Mouse (Mus musculus) adrenal gland, adult (tissue): ENCODE data around the gene Ldlrad3.
A peak's percentile ranks its signal among the peaks of the same experiment; 100 is the strongest.

Experiments used
- DNase-seq, 2 experiments: peaks; one replicate each; pipeline ENCODE4 v3.0.0; 2022 to 2023; ENCODE audit warnings: low spot score in 1 of 2; ENCODE audit not compliant: inconsistent age in 2 of 2

The Ldlrad3 gene

DNA sequence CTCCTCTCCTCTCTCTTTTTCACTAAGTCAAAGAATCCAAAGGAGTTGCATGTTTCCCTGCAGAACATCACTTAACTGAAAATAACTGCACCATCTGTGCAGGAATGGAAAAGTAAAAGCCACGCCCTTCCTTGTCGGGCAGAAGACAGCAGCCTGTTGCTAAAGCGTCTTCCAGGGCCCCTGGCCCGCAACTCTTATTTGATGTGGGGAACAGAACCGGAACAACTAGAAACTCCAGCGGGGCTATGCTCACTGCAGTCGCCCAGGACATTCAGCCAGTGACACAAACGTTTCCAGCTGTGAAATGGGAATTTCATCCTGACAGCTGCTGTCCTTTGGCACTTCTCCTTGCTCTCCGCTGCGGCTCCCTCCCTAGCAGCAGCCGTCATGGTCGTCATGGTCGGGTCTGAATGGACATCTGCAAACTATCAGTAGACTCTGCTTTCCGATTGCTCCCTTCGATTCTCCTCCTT lies 67.2 kb downstream of the Ldlrad3 start:
- no peak for DNase-seq

DNA sequence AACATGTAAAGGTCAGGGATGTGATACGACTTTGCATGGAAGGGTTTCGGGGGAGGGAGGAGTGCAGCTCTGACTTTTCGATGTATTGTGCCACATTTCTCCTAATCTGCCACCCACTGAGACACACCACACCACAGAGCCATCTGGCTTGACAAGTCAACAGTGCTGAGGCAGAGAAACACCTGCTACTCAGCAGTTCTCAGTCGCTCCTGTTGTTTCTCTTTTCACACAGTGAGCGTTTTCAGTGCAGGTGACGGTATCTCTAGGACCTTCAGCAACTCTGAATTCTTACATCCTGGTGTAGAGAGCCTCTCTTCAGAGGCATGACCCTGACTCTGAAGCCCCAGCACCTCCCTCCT lies 68.8 kb downstream of the Ldlrad3 start:
- DNase-seq, result no peak

DNA sequence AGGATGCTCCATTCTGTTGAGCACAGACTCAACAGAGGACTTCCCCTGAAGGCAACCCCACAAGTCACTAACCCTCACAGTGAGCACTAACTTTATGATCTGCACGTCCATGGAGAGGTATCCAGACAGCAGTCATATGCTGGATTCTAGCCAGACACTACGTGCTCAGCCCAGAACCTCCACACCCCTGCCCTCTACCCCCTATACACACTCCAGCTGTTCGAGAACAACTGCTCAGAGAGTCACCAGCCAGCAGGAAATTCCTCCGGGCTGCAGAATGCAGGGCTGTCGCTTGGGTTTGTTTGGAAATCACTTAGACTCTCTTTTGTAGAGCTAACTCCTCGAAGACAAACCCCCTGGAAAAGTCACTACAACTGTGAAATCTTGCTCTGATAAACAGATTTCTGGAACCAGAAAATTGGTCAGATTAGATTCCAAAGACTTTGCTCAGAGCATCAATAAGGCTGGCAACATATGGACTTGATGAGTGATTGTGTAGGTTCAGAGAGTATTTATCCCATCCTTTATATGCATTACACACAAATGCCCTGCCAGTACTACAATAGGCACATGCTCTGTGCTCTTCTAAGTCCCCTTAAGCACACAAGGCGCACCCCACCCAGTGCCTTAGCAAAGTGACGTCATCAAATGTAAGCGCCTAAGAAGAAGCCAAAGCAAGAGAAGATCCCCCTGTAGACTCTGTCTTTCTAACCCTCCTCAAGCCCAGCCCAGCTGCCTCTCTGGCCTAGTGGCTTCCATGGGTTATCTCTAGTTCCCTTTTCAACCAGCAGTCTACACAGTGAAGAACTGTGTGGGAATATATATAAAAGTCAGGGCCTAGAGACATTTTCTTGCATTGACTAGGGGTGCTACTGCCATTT lies 69.4 kb downstream of the Ldlrad3 start:
- DNase-seq, result no peak

DNA sequence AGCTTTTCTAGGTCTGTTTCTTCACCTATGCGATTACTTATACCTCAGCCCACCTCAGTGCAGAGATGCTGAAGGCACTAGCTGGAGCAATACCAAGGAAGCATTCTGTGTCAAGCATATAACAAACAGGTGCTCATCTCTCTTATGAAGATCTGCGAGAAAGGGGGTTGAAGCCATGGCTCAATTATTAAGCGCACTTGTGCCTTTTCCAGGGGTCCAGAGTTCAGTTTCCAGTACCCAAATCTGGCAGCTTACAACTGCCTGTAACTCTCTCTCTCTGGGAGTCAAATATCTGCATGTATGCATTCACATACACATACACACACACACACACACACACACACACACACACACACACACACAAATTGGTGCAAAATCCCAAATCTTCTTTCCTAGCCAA lies 72.4 kb downstream of the Ldlrad3 start:
- DNase-seq, result no peak

DNA sequence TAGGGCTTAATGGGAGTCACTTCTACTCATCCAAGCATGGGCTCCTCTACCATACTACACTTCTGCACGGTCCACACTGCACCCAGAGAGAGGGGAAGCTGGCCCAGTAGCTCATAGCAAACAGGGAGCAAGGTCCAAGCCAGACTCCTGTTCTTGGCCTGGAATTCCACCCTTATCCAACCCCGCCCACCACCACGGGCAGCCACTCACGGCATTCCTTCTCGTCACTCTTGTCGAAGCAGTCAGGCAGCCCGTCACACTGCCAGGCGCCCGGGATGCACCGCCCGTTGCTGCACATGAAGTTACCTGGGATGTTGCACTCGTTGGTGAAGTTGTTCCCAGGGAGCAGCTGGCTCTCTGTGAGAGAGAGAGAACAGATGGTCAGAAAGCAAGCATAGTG lies 72.9 kb downstream of the Ldlrad3 start:
- DNase-seq, result no peak

DNA sequence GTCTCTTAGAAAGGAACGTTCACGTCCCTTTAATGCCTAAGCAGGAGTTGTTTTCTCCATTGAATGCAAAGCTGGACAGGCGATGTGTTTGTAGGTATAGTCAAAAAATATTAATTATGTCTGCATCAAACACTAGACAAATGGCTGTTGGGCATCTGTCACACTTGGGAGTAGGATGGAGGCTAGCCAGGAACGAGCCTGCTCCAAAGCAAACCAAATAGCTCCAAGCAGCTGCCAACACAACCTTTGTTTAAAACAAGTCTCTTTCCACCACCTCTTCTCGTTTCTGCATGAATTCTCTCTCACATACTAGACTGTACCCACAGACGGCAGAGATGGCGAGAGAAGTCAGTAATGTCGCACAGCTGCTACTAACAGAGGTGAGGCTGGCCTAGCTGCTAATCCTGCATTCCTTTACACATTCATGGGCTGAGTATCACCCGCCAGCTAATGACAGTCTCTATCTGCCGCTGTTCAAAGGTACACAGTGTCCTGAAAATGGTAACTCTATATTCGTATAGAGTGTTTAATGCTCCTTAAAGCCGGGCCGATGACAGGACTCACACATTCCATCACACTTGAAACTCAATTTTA lies 74.2 kb downstream of the Ldlrad3 start:
- no peak for DNase-seq

DNA sequence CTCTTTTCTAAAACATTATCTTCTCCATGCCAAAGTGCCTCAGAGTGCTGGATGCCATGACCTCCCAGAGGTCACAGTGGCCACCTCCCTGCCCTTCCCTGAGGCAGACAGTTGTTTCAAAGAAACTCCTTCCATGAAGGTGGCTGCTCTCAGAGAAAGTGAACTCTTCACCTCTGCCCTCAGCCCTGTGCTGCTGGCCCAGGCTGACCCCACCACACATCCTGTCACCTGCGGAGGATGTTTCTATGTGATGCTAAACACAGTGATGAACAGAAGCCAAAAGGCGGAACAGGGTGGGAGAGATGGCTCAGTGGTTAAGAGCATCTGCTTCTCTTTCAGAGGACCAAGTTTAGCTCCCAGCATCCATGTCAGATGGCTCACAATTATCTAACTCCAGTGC lies 75.9 kb downstream of the Ldlrad3 start:
- DNase-seq, result no peak

DNA sequence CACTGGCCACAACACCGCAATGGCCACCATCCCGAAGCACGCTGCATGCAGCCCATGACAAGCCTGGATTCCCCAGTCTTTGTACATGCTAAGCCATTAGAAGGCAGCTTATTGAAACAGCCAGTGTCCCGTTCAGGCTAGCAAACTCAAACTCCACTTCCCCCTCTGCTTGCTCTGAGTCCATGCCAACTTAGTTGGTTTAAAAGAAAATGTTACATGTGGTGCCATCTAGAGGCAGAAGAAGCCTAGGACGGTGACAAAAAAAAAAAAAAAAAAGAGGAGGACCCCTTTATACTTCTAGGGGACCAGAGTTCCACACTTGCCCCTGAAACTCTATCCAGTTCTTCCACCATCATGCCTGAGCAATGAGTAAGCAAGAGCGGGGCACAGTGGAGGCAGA lies 78.9 kb downstream of the Ldlrad3 start:
- DNase-seq, result no peak

DNA sequence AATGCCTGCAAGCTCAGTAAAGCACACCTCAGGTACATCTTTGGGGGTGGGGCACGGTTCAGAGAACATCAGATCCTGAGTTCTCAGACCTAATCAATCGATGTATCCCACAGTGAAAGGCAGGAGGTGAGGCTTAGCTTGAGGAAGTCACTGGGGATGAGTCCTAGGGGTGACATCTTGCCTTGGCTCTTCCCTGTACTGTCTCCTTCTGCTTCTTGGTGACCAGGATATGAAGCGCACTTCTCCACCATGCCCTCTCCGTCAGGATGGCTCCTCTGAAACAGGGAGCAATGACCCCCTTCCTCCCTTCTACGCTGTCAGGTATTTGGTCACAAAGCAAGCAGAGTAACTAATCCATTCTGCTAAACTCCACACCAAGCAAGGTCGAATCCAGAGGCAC lies 79.5 kb downstream of the Ldlrad3 start:
- no peak for DNase-seq

DNA sequence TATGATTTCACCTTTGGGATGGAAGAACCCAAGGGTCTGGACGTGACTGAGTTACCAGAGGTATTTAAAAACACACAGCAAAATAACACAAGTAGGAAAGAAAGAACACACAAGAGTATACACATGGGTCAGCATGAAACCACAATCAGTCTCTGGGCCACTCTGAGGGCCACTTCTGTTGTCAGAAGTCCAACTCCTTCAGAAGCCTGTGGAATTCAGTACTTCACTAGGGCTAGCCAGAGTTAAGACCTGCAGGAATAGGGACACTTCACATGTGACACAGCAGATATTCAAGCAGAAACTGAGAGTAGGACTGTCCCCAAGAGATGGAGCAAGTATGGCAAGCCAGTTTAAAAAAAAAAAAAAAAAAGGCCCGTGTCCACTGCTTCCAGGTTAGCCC lies 80.7 kb downstream of the Ldlrad3 start:
- no peak for DNase-seq

DNA sequence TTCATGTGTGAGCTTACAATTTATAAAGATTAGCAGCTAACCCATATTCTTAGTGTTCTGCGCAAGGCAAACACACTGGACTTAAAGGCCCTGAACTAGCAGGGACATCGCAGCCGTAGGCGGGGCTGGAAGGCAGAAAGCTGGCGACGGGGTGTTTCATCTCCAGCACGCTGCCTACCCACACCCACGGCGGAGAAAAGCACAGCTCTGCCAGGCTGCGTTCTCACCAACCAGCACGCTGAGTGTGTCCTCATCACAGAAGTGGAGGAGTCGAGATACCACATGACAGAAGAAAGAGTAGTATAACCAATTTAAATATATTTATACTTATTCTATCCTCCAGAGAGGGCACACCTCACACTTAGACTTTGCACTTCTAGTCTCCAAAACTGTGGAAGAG lies 82.2 kb downstream of the Ldlrad3 start:
- DNase-seq, result no peak

DNA sequence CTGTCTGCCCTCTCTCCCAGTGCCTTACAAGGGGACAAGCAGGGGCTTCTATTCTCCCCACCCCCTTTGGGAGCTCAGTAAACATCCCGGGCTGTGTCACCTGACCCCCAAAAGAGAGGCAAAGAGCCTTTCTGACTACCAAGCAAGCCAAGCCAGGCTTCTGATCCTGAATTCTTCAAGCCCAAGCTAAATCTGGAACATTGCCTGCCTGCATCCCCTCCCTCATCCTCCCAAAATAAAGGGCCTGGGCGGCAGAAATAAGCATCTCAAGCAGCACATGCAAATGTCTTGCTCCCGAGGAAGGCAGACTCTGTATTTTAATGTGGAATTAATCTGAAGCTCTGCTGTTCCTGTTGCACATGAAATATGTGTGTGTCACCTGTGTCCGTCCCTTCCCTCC lies 85.7 kb downstream of the Ldlrad3 start:
- no peak for DNase-seq

DNA sequence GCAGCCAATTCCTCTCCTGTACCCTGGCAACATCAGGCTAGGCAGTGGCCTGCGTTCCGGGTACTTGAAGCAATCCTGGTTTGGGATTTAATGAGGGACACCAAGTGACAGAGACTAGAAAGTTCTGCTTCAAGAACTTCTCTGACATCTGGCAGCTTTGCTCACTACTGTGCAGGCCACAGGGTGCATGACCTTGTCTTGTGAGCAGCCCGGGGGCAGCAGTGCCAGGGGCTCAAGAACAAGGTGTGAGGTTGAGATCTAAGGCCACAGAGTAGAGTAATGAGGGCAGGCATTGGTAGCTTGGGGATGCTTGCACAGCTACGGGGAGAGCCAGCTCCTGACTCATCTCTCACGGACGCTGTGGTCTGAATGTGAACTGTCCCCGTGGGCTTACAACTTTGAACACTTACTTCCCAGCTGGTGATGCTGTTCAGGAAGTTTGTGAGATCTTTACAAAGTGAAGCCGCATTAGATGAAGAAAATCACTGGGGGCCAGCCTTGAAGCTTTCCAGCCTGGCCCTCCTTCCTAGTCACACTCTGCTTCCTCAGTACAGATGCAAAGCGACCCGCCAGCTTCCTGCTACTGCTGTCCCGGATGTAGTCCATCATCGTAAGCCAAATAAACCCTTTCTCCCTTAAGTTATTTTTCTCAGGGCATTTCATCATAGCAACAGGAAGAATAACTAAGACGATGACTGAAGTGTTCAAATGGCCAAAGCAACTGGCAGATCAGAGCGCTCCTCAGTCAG lies 86.3 kb downstream of the Ldlrad3 start:
- DNase-seq, result no peak

DNA sequence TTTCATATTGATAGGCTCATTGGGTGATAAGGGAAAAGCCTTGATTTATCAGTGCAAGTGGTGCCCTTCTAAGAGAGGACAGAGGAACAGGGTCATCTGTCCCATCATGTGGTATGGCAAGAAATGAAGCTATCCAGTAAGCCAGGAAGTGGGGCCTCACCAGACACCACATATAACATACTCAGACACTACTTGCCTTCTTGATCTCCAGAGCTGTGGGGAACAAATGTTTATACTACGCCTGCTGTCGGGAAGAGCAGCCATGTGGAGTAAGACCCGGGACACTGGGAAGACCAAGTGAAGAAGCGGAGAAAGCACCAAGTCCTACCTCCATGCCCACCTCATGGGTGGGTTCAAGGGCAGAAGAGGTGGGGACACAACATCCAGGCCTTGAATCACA lies 86.9 kb downstream of the Ldlrad3 start:
- DNase-seq, result no peak

DNA sequence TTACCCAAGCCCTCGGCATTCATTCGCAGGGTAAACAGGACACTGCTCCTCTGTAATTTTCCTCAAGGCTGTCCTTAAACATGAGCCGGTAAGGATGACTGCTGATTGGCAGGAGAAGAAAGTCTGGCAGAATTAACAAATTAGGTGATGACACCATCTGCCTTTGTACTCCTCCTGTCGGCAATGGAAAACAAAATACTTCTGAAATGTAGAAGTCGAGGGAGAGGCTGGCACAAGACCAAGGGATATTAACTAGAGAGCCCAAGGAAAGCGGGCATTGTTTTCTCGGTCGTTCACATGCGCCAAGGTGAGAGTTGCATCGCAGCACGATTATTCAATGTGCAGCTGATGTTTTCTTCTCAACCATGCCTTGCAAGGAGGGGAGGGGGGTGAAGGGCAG lies 91.4 kb downstream of the Ldlrad3 start:
- peak in 1 of 2 experiments; percentile 54 for DNase-seq

DNA sequence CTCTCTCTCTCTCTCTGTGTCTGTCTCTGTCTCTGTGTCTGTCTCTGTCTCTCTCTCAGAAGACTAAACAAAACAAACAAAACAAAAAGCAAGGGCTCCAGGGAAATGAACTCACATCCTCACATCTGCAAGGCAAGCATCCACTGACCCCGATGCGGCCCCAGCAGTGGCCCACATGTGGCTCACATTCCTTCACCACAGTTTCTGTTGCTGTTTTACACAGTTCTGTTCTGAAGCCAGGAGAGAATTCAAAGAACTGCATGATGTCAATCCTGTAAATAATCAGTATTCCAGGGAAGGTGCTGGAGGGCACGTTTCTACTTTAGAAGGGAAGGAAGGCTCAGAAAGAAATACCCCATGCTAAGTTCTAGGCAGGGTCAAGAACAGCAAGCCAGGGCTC lies 91.9 kb downstream of the Ldlrad3 start:
- DNase-seq, result no peak

DNA sequence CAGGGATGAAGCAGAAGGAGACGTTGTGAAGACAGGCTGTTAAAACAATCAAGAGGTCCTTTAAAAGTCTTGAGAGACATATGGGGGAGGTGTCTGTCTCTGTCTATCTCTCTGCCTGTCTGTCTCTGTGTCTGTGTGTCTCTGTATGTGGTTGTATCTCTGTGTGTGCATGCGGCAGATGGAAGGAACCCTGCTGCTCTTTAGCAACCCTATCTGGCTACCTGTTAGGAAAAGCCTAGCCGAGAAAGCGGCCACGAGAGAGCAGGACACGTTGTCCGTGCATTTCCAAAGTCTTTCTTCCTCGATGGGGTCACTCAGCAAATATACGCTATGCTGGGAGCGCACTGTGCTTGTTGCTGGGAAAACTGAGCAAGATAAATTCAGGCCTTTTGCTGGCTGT lies 93.6 kb downstream of the Ldlrad3 start:
- no peak for DNase-seq

DNA sequence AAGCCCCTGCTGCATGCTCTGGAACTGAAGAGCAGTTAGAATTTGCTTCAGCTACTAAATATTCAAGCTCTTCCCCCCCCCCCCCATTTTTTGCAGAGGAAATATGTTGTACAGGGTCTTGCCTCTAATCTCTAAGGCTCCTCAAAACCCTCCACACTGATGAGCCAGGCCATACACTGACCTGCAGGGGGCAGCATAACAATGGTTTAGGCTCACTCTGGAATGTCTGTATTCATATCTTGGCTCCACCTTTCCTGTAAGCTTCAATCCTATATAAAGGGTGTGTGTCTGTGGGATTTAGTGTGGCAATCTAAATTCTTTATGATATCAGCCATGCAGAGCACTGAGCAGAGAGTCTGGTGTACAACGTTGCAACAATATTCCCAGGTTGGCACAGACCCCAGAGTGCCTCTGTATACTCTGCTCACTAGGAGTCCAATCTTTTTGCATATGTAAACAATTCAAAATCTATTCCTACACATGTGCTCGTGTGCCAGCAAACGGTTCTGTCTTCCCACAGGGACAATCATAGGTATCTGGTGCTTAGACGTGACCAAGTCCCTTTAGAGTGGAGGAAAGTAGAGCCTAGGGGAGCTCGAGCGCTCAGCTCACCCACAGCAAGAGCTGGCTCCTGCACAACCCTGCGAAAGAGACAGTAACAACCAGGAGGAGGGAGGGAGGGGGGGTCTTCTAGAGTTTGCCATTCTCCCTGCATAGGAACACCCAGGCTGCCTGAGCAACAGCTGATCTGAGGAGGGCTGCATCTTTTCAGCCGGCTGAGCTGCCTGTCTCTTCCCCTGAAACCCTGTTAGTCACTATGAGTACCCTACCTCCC lies 94.5 kb downstream of the Ldlrad3 start:
- peak; percentile 61 to 88 for DNase-seq

DNA sequence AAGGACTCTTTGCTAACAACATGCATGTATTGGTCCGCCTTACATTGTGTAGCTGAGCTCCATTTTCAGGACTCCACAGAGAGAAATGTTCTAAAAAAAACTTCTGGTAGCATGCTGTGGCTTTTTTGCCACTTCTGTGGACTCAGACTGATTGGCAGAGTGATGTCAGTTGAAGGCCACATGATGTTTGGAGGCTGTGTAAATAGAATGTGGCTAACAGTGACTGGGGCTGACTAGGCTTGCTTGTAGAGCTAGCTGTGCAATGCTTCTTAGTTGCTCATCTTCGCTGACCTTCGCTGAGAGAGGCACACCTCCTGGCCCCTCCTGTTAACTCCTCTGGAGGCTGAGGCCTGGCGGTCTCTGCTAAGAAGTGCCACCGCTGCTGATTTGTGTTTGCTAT lies 98.4 kb downstream of the Ldlrad3 start:
- DNase-seq, result no peak

DNA sequence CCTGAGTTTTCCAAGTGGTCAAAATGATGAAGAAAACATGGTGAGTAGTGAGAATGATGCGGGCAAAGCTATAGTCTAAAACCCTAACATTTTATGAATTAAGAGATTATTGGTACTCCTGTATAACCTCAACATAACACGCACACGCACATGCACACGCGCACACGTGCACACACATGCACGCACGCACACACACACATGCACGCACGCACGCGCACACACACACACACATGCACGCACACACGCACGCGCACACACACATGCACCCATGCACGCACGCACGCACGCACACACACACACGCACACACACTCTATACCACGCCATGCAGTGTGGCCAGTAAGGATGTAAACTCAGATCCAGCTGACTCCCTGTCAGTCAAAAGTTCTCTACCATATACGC lies 99.6 kb downstream of the Ldlrad3 start:
- DNase-seq, result no peak

DNA sequence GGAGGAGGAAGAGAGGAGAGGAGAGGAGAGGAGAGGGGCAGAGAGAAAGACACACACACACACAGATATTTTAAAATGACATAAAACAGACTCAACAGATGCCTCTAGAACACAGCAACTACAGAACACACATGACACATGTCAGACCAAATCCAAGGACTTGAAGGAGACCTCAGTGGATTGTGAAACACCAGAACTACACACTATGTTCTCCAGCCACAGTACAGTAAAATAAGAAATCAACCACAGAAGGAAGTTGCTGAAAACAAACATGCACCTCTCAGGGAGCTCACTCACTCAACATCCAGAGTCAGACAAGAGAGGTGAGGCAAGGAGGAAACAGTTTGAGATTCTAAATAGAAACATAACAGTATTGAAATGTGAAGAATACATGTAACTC lies 103.4 kb downstream of the Ldlrad3 start:
- DNase-seq, result no peak
